Mouse (Mus musculus) heart, postnatal 4 days (tissue): ENCODE measurements around the gene Bcl10. TPM values are rescaled to one million over a fixed set of nuclear protein-coding genes. Genes with fewer than 3 reads are reported as not detected.
"Not testable (repeated sequence)": the region's sequence is repeated elsewhere in the genome, so short reads cannot be mapped to it uniquely, and the experiment has no call there.

ENCODE experiments used
- DNase-seq: peaks from one replicate; pipeline ENCODE4 v3.0.0; 2021
- total RNA-seq, 2 experiments: library from RNA; stranded (reverse); gene quantifications; 2 replicates each; pipeline ENCODE4 v1.2.3; 2021

Gene Bcl10
- 10 to 100 TPM; 25.5 to 27.4 TPM for total RNA-seq

DNA sequence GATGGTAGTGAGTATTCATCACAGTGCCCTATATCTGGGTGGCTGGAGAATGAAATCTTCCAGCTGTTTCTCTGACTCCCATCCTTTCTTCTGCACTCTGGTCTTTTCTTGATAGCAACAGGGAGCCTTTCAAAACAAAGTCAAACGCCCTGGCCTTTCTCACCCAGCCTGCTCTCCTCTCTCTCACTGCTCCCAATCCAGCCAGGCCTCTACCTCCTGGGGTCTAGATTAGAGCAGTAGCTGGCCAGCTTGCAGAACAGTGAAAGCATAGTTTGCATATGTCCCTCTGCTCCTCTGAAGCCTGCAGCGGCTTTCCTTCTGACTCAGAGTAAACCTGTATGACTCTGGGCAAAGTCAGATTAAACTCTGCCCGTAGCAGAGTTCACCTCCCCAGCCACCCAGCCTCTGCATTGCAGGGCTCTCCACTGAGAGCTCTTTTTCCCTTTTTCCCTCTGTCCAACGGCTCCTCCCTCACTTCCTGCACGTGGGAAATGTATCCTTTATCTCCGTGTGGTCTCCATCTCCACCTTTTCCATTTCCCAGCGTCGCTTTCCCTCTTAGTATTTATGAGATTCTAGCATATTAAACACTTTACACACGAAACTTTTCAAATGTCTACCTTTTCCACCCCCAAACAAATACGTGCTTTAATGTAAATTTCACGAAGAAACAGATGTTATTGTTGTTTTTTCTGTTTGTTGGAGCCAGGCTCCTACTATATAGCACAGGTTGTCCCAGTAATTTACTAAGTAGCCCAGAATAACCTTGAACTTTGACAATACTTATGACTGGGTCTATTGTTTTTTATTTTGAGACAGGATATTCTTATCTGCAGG, at the start of gene Bcl10:
TSS of gene Bcl10 (plus strand) at position 786 of the 836 bp plus-strand sequence.
- peak; percentile 27 for DNase-seq

DNA sequence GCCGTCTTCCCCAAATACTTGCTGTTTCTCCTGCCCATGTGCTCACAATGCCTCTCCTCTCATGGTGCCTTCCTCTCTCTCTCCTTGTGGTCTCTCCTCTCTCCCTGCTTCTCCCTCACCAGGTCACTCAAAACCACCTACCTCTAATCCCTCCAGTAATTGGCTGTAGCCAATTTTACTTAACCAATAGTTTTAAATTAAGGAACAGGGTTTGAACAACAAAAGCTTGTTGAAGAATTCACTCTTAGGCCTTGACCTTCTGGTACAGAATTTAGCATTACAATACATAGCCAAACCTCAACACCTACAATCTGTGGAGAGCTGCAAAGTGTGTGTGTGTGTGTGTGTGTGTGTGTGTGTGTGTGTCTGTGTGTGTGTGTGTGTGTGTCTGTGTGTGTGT, 49.3 kb upstream of the Bcl10 start:
- DNase-seq, result no peak

GRCm38 (mm10) chr3:145874126-145874525, 48.5 kb upstream of the Bcl10 start:
- peak; percentile 65 for DNase-seq

- DNase-seq, result no peak
These were observed 46.5 kb upstream of the Bcl10 start for GRCm38 (mm10) chr3:145876120-145876519.

DNA sequence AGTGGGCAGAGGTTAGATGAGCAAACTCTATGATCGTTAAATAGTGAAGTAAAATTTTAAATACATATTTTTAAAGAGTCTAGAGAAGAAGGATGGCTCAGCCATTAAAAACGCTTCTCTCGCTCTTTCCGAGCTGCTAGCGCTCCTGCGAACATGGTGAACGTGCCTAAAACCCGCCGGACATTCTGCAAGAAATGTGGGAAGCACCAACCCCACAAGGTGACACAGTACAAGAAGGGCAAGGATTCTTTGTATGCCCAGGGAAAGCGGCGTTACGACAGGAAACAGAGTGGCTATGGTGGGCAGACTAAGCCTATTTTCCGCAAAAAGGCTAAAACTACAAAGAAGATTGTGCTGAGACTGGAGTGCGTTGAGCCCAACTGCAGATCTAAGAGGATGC, 43.7 kb upstream of the Bcl10 start:
- not testable (repeated sequence) for DNase-seq

- DNase-seq, result no peak
These were observed 42.3 kb upstream of the Bcl10 start for GRCm38 (mm10) chr3:145880335-145880734.

GRCm38 (mm10) chr3:145882076-145882874, 40.3 kb upstream of the Bcl10 start:
- DNase-seq, result no peak

- DNase-seq, result no peak
These were observed 39.4 kb upstream of the Bcl10 start for GRCm38 (mm10) chr3:145883233-145883632.

GRCm38 (mm10) chr3:145885376-145885775, 37.2 kb upstream of the Bcl10 start:
- DNase-seq, result peak; percentile 52

DNA sequence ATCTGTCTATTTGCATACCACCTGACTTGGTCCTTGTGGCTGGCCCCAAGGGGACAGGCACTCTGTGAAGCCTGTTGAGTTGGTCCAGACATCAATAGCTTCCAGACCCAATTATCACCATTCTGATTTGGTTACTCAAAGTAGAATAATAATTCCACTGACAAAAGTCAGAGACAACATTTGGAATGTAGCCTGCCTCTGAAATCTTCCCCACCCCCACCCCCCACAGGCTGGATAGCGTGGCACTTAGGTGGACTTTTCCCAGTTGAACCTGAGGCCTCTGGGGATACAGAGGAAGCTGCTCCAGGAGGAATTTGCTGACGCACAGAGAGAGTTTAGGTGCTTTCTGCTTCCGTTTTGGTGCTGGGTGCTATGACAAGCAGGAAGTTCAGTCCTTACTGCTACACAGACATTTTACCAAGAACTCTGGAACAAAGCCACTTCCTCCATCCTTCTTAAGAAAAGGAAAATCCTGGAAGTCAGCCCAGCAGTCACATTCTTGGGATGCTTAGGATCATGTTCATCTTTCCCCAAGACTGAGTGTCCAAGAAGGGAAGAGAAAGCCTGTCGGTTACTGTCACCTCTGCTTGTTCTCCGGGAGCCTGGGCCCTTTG, 36.6 kb upstream of the Bcl10 start:
- DNase-seq, result peak; percentile 56

DNA sequence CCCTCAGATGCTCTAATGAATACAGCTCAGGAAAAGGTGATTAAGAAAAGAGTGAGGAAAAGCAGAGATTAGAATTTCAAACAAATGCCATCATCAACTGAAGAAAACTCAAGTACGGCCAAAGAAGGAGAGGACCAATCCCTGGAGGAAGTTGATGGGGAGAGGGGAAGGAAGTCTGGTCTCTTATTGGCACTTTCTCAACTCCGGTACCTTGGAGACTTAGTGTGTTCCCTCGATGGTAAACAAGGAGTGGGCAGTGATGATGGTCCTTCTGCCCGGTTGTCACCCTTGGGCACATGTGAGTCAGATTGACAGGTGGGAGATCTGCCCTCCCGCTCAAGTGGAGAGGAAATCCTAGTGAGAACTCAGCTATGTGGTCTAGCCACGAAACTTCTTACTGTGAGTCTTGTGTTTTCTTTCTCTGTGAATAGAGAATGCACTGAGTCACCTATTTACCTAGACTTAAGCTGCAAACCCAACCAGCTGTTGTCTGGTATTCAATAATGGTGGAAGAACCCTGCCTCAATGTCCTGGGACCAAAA, 35.1 kb upstream of the Bcl10 start:
- no peak for DNase-seq

DNA sequence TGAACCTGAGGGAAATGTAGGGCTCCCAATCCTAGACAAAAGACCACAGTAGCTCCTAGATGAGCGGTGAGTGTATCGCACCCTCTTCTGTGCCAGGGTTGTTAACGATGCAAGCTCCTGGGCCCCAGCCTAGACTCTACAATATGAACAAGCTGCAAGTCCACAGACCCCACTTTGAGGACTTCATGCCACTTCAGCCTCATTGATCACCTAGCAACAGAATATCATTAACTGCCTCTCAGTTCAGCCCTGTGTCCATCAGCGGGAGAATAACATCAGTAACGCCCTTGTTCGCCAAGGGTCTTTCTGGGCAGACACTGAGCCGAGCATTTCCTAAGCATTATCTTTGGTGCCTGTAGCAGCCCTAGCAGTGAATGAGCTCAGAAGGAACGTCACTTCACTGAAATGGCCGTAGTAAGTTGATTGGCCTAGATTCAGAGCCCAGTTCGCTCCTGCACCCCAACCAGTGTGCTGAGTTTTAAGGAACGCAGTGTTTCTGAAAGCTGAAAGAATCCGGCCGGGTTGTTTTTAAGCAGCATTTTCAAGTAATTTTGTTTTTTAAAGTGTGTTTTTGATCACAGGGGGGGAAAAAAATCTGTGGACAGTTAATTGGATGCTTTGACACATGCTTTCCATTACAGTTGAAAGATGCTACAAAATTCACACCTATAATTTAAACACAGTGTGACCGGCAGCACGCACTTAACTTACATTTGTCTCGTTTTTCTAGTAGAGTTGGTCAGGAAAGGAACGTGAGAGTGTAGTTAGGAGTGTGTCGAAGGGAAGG, 32.1 kb upstream of the Bcl10 start:
- no peak for DNase-seq

GRCm38 (mm10) chr3:145892451-145892850, 30.2 kb upstream of the Bcl10 start:
- no peak for DNase-seq

DNA sequence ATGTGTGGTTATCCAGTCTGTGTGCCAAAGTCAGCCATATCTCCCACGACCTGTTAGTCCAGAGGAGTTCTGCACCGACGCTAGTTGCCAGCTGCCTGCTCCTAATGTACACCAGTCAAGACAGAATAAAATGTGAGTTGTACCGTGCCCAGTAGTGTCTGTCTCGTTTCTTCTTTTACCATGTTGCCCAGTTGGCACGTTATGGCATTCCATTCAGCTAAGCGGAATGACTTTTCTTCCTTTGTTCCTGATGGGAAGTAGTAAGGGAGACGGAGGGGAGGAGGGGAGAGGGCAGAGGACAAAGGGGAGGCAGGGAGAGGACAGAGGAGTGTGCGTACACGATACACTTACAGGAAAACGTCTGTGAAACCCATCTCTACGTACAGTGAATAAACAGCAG, 28.5 kb upstream of the Bcl10 start:
- no peak for DNase-seq

DNA sequence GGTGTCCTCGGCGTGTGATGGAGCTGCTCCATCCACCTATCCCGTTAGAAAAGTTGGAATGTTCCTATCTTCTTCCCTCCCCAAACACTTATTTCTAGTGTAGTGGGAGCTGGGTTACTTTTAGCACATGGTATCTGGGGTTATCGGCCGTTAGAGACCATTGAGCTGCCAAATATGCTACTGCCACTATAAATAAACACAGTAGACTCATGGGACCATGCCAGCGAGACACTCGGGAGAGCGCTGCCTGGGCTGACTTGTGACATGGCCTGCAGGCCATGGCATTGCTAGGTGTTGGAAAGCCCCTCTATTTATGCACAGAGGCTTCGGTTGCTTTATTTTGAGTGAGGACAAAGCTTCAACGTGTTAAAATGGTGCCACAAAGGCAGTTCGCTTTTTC, 24.9 kb upstream of the Bcl10 start:
- peak; percentile 81 for DNase-seq

- DNase-seq, result peak; percentile 46
These were observed 22.8 kb upstream of the Bcl10 start for GRCm38 (mm10) chr3:145899832-145900231.

DNA sequence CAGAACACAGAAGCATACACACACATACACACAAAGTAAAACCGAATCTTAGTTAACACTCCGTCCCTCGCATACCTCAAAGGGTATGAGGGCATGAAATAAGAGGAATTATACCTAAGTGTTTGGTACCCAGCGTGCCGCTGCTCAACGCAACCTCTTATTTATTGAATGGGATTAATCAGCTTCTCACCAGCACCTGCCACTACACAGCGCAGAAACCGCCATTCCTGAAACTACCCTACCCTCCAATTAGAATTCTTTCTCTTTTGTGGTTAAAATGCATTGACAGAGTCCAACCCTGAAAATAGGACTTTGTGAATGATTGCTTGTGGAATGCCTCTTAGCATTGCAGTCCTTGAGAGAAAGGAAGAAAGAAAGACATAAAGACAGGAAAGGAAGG, 19.1 kb upstream of the Bcl10 start:
- DNase-seq, result no peak

- DNase-seq, result peak; percentile 86
These were observed 17.5 kb upstream of the Bcl10 start for GRCm38 (mm10) chr3:145904850-145905776.

DNA sequence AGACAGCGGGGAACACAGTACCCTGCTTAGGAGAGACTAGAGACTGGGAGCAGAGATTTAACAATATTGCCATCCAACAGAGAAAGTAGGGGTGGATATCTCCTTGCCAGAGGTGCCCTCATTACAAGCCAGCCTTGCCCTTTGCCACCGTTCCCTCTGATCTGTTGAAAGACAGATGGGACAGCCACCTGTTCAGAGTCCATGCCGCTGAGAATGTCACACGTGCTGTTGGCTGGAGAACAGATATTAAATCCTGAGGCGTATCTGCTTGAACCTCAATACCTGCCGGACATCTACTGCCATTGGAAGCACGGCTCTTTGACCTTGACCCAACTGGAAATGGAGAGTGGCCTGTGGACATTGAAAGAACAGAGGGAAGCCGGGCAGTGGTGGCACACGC, 16.0 kb upstream of the Bcl10 start:
- DNase-seq, result no peak

DNA sequence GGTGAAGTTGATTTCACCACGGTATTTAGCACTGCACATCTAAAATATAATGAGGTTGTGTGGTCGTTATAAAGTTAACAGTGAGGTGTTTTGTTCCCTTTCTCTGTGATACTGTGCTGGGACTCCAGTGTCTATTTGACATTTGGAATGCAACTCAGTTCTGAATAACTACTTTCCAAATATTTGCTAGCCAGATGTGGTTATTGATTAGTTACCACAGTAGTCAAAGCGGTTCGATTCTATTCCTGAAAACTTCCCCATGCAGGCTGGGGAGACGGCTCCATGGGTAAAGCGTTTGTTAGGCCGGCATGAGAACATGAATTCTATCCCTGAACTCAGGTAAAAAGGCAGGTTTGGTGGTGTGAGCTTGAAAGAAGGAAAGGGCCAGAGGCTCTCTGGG, 10.1 kb upstream of the Bcl10 start:
- DNase-seq, result no peak

- no peak for DNase-seq
These were observed 9.3 kb upstream of the Bcl10 start for GRCm38 (mm10) chr3:145913263-145913662.
